Mouse (Mus musculus): ENCODE measurements around the gene Brf1. TPM values are rescaled to one million over a fixed set of nuclear protein-coding genes. Genes with fewer than 3 reads are reported as not detected.

The Brf1 gene
- total RNA-seq, 2 experiments from 2014 or later: 54.8 to 57.8 TPM

DNA sequence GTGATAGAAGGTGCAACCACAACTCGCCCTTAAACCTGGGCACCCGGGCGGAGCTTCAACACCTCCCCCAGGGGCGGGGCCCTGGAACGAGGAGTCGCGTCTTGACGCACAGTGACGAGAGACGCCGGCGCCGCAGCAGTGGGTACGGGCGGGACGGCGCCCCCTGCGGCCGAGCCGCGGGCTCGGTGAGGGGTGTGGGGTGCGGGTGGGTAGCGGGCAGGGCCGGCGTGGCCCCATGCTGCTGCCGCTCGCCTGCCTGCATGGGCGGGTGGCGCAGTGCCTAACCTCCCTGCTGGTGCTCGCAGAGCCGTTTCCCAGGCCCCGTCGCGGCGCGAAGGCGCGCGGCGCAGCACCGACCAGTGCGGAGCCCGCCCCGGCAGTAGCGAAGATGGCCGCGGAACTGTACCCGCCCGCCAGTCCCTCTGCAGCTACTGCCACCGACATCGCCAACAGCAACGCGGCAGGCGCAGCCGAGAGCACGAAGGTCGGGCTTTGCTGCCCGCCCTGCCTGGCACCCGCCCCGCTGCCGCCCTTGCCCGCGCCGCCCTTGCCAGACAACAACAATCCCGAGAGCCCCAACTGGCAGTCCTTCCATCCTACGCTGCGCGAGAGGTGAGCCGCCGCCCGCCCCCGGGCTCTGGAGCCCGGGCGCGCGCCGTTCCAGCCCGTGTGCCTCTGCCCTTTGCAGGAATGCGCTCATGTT, 24.0 kb downstream of the Brf1 start, which contains the start of gene Btbd6:
Btbd6 (plus strand) TSS at position 112 of the 703 bp plus-strand sequence.
- peak; percentile 85 to 86 for DNase-seq

DNA sequence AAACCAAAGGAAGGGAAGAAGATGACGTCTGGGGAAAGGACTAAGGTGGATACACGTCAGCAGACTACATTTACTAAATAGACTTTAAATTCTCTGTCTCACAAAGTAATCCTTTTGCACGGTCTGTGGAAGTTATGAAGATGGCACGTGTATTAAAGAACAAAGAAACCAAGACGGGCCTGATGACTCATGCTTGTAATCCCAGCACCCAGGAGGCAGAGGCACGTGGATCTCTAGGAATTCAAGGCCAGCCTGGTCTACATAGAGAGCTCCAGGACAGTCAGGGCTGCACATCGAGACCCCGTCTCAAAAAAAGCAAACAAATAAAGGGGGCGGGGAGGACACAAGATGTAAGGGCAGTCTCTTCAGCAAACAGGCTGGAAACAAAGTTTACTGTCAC, 25.8 kb downstream of the Brf1 start:
- no peak for DNase-seq

DNA sequence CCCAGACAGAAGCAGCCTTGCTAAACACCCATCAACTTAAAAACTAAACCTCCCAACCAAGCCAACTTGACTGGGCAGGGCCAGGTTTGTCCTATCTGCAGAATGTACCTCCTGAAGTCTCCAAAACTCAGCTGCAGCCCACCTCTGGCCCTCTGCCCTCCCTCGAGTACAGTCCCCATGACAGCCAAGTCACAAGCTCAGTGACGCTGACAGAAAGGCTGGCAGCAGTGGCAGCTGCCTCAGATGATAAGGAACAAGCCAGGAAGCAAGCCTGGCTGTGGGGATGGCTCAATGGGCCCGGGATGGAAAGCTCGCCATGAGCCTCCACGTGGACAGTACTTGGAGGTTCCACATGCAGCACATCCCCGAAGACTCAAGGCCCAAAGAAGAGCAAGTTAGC, 30.9 kb downstream of the Brf1 start:
- no peak for DNase-seq

DNA sequence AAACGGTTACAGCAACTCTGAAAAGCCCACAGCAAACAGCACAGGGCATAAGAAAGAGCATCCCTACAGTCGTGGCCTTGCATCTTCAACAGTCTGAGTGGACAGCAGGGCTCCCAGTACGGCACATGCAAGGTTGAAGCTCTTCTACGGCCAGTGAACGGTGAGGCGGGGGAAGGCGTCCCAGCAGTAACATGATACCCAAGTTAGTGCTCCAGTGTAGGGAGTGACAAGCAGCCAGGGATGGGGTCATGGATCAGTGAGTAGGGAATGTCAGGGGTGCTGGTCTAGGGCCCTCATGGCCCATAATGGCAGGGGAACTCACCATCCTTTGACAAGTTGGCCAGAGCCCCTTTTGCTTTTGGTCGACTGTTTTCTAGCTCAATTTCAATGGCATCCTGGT, 31.6 kb downstream of the Brf1 start:
- no peak for DNase-seq

DNA sequence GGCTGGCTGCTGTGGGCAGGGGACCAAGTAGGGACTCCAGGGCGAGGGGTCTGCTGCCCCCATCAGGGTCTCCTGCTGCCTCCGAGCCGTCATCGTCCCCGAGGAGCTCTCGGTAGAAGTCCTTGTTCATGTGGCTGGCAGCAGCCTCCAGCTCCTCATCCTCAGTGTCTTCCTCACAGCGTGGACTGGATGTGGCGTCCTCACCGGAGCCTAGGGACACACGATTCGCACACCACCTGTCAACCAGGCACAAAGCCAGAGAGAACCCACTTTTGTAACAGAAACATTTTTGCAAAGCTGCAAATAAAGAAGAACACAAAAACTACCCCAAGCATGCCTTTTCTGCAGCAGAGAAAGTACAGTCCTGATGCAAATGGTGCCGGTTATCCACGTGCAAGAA, 34.7 kb downstream of the Brf1 start:
- no peak for DNase-seq

DNA sequence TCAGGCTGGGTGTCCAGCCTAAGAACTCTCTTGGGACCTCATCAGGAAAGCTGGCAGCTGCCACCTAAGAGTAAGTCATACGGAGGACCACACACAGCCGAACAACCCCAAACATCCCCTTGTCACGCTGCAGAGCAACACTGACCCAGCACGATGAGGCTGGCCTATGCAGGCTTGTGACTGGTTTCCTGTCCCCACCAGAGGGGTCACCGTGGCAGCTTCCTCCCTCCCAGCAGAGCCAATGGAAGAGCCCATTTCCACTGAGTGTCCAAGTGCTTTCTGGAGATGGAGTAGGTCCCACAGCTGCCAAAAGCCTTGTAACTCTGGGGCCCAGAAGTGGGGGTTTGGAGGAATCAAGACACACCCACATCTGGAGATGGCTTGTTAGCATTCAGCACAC, 38.6 kb downstream of the Brf1 start:
- DNase-seq: no peak

DNA sequence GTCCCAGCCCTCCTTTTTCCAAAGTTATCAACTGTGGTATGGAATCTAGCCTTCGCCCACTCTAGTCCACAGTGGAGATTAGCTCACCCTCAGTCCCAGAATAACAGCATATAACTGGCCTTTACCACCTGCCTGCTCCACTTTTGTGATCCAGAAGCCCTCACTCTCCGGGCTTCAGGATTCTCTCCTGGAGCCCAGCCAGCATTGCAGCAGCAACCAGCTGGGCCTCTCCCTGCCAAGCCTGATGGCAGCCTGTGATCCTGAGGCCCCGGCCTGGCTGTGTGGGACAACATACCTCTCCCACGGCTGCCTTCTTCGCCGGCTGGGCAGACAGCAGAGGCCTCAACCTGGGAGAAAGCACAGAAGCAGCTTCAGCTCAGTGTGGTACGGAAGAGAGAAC, 39.1 kb downstream of the Brf1 start:
- no peak for DNase-seq

DNA sequence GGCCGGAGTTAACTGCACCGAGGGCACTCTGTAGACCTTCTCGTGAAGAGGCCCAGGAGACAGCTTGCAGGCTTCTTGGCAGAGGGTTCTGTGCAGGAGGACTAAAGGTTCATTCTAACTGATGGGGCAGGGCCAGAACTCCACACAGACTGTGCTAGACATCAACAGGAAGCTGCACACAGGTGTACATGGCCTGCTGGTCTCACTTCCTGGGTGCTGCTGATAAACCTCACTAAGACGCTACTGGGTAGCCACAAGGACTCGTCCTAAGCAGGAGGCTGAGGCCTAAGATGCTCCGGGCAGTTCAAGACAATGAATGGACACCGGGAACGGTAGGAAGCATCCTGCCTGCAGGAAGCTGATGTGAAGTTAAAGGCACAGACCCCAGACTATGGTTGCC, 41.1 kb downstream of the Brf1 start:
- no peak for DNase-seq

DNA sequence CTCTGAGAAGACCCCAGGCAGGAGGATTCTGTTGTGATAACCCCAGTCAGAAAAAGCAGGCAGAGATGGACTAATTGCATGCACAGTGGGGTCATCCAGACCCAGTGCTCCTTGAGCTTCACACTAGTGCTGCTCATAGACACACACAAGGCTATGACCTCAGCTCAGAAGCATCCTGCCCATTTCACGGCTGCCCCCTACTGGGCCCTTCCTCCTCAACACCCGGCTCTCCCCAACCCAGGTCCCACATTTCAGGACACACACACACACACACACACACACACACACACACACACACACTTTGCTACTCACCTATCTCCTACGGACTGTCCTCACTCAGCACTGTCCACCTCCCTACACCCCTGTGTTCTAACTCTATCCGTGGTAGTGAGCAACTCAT, 42.2 kb downstream of the Brf1 start:
- DNase-seq: no peak

DNA sequence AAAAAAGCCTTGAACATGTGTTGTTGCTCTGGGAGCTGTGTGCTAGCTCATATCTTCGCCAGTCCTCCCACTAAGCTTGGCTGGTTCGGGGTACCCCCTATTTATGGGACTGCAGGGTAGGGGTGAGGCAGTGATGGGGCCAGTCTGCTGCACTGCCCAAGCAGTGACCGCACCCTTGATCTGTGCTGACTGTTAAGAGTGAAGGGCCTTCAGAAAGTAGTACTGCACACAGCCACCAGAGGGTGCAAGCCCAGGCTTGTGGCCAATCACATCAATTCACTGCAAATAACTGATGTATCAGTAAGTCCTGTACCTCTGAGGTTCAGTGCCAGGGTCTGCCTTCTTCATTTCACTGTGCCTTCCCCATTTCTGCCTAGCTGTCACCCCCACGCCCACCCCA, 44.7 kb downstream of the Brf1 start:
- peak; percentile 70 to 74 for DNase-seq

DNA sequence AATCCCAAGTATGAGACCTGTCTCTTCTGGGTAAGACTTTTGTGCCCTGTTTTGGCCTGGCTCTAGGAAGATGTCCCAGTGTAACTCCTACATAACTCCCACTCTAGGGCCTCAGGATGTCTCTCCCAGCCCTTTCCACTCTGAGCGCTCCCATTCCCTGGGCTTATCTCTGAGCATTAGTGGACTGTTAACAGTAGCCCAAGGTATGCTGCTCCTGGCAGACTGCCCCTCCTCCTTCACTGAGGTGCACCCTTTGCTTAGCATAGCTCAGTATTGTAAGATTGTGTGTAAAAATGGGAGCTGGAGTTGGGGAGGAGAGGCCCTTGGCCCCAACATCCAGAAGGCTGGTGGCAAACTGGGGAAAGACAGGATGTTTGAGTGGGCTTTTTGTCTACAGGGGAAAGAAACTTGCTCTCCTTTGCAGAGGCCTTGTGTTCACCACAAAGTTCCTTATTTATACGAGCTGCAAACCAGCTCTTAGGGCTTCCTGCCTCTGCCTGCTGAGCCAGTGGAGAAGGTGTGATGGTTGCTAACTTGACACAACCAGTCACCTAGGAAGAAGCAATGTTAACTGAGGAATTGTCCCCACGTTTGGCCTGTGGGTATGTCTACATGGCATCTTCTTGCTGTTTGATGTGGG, 47.5 kb downstream of the Brf1 start:
- no peak for DNase-seq

DNA sequence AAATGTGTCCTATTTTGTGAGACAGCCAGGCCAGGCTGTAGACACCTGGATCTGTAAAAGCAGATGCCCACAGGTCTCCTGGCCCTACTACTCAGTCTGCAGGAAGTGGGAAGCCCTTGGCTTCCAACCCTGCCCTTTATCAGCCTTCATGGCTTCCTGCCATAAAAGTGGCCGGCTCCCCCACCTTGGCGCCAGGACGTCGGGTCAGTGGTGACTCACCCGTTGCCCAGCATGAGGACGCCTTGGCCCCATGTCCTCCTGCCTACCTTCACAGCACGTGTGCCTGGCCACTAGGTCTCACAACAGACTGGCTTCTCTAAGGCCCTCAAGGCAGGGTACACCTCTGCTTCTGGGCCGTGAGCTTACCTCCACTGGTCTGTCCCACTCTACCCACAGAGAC, 48.1 kb downstream of the Brf1 start:
- DNase-seq: no peak

DNA sequence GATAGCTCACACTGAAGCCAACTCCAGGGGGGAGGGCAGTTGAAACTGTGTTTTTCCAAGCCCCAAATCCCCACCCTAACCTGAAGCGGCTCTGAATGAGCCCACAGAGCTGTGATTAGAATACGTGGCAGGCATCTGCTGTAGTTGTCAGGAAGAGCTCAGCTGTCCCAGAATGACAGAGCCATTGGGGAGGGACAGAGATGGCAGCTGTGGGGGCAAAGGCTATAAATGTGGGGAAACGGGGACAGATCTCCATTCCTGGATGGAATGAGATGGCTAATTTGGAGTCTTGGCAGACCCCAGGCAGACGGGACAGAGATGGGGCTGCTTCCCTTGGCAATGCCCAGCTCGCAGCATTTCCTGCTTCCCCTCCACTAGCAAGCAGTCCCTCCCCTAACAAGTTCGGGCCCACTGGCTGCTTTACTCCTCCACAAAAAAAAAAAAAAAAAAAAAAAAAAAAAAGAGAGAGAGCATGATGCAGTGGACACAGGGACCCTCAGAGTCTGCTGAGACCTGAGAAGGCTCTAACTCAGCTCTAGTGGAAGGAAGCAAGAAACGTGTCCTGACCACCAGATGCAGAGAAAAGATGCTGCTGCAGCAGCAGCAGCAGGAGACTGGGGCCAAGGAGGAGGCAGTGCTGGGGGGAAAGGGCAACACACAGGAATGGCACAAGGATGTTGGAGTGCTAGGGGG, 49.2 kb downstream of the Brf1 start:
- DNase-seq: no peak

DNA sequence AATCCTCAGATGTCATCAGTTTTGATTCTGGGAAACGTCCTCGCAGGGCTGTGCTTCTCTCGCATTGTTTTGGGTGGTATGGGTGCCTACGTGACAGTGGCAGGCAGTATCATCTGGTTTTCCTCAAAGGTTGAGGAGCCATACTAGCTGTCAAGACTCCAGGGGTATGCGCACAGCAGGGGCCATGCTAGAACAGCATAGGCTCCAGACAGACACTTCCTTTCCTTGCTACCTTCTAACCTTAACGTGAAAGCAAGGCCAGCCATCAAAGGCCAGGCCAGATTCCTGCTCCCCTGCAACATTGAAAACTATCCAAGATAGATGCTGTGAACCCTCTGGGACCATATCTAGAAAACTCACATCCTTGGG, 49.8 kb downstream of the Brf1 start:
- DNase-seq: no peak

DNA sequence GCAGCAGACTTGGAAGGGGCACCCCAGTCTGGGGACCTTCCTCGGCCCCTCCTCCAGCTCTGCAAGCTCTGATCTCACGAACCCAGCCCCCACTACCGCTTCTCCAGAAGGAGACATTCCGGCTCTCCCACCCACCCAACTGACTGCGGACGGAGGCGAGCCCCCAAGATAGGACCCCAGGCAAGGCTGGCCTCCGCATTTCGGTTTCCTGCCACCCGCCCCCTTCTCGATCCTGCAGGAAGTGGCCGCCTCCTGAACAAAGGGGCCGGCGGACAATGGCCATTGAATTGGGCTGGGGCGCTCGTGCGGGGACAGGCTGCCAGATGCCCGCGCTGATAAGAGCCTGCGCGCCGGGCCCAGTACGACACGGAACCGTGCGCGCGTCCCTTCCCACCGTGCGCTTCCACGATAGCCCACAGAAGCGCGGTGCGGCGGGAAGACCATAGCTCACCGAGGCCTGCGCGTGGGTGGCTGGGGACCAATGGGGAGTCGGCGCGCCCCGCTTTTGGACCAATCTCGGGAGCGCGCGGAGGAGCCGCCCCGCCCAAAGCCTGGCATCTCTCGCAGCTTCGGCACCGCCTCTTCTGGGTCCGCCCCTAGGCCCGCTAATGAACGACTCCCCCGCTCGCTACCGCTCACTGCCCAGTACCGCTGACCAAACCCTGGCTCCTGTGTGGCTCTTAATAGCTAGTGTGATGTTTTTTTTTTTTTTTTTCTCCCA, 50.3 kb downstream of the Brf1 start:
- peak; percentile 89 to 93 for DNase-seq

DNA sequence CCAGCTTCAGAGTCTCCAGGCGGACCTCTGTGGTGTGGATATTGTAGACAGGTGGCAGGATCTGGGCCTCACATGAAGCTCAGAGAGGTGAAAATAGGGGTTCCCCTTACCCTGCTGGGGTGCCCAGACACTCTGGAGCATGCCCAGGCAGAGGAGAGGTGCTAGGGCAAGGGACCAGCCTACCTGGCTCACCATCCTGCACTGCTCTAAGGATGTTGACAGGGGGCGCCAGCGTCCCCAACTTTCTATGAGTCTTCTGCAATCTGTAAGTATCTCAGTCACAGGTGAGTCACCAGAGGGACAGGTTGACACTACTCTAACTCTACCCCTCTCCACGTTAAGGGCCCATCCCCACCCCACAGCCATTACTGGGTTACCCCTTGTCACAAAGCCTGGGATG, 53.2 kb downstream of the Brf1 start:
- no peak for DNase-seq

DNA sequence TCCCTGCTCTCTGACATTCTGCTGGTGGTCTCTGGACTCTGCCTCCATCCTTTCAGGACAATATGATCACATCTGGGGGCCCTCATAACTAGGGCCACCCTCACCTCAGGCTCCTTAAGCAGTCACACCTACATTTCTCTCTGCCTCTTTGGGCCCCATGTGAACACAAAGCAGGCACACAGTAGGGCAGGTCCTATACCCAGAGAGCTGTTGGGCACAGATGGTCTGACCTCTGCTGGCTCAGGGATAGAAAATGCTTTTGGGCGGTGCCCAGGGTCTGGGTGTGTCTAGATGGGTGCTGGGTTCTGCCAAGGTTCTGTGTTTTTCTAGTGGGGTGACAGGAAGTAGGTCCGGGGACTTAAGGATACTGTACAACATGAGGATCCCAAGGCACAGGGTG, 56.8 kb downstream of the Brf1 start:
- no peak for DNase-seq

DNA sequence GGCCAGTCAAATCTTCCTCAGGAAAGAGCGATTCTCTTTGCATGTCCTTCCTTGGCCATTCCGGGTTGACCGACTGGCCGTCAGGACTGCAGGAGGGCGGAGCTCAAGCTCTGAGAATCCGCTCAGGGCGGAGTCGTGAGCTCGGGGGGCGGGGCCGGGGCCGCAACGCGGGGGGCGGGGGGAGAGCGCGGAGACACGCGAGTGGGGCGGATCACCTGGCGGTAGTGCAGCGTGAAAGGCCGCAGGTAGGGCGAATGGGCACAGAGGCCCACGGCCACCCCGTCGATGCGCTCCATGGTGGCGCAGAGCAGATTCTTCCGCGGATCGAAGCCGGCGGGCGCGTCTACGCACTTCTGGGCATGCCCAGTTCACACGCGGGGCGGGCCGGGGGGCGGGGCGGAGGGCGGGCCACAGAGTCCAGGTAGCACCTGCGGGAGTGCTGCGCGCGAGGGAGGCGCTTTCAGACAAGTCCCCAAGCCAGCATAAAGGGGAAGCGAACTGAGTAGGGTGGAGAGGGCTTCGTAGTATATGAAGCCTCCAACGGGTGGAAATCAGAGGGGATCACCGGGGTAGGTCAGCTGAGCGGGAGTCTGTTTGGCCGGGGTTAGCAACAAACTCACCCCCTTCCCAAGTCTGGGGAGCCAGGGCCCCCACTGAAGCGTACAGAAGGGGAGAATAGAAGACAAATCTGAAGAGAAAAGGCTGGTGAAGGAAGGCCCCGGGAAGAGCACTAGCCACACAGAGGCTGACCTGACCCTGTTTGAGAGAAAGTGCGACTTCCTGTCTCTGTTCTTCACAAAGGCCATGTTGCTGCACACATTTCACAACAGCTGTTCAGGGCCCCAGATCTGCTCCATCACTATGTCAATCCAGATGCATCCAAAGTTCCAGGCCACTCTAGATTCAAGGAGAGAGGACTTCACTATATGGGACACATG, 58.5 kb downstream of the Brf1 start, which contains the start of gene Nudt14:
Nudt14 (minus strand) TSS at position 349 of the 938 bp plus-strand sequence.
- DNase-seq: peak; percentile 74 to 76

DNA sequence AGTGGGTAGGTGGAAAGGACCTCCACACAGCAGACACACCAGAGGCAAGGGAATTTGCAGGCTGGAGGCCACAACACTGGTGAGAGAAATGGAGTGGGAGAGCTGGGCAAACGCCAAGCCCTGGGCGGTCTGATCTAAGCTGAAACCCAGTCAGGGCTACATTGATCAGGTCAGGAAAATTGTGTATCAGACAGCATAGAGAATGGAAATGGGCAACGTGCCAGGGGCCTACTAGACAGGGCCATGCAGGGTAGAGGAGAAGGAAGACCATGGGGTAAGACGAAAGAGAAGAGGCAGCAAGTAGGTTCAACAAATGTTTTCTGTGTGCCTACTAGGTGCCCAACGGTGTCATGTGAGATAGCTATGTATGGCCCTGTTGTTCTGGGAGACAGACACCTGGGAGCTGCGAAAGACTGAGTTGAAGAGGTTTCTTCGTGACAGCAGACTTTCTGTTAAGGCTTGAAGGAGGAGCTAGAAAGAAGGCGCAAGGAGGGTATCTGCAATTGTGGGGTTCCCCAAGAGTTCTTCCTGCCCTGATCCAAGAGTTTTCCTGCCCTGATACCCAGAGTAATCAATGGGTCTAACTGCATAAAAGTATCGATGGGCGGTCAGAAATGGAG, 59.2 kb downstream of the Brf1 start:
- DNase-seq: no peak

DNA sequence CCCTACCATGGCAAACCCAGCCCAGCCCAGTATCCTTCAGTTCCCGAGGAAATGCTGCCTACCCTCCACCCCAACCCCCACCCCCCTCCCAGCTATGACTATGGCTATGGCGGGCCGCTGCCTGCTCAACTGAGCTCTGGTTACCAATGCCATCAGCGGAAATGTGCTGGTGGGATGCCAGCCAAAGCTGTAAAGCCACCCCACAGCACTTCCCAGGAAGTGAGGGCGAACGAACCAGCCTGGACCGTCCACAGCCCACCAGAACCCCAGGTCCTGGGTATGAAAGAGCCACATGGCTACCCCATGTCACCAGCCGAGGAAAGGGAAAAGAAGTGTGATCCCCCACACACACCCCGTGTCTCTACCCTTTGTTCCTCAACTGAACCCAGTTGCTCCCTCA, 59.8 kb downstream of the Brf1 start:
- DNase-seq: no peak

DNA sequence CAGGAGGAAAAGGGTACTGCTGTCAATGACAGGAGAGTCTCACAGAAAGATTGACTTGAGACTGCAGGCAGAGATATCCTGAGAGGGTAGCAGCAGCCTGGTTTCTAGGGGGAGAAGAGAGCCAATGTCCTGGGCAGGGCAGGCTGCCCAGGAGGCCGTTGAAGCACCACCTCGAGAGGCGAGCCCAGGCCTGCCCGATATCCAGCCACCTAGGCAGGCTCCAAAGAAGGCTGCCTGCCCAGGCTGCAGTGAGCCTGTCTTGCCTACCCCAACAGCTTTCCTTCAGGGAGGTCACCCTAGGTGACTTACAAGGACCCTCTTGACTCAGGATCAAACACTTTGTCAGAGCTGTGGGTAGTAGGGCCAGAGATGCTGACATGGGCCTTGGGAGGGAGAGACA, 60.3 kb downstream of the Brf1 start:
- no peak for DNase-seq

All from layer of hippocampus, postnatal 36 days (tissue).